ENCODE assay signal across 7 mouse cellular contexts in genomic region chr10:80142530-80142925, GRCm38 (mm10). TPM values are rescaled to one million over a fixed set of nuclear protein-coding genes. Genes with fewer than 3 reads are reported as not detected.
DNase-seq lines count a peak whose midpoint lies in the region; ATAC-seq and TF ChIP-seq lines count a peak whose summit lies in the region.

No protein-coding gene starts in this region.

- TF ChIP-seq CTCF in thymus, adult 2 months (IDR thresholded peaks at IDR 0.05; ENCODE audit: borderline replicate concordance, control insufficient read depth, extremely low read depth, insufficient read depth, low read length, poor library complexity), result no peak

- peak overlapping the region; percentile 99 for H3K4me2 ChIP-seq in forebrain, embryonic 16.5 days (ENCODE audit: low read length)
- peak overlapping the region; percentile 87 for H3K4me2 ChIP-seq in limb, embryonic 15.5 days

- H3K9ac ChIP-seq in forebrain, embryonic 16.5 days (replicated peaks; ENCODE audit: low read depth, low read length), result peak overlapping the region; percentile 93
- peak overlapping the region; percentile 80 for H3K9ac ChIP-seq in limb, embryonic 15.5 days

- H3K4me3 ChIP-seq in thymus, adult 2 months (ENCODE audit: control insufficient read depth, insufficient read depth, low read length), result peak overlapping the region; percentile 93
- H3K4me3 ChIP-seq in forebrain, embryonic 16.5 days (replicated peaks; ENCODE audit: low read length), result peak overlapping the region; percentile 90
- H3K4me3 ChIP-seq in limb, embryonic 15.5 days, result peak overlapping the region; percentile 82

- no peaks in the 10 kb centered on the region; the same call in 1 of the 2 replicates for H3K27me3 ChIP-seq in thymus, adult 2 months (ENCODE audit: control insufficient read depth, insufficient read depth, low read length)
- H3K27me3 ChIP-seq in forebrain, embryonic 16.5 days (replicated peaks; ENCODE audit: control insufficient read depth, insufficient read depth, low read length), result no peaks in the 10 kb centered on the region
- H3K27me3 ChIP-seq in limb, embryonic 15.5 days, result no peaks in the 10 kb centered on the region; the same call in 1 of the 2 replicates
- H3K27me3 ChIP-seq in splenic B cell, adult 2 months (ENCODE audit: control insufficient read depth, insufficient read depth, low read length, poor library complexity, severe bottlenecking), result no peaks in the 10 kb centered on the region

- no peaks in the 10 kb centered on the region for H3K9me3 ChIP-seq in forebrain, embryonic 16.5 days (ENCODE audit: control insufficient read depth, low read length)
- no peaks in the 10 kb centered on the region for H3K9me3 ChIP-seq in limb, embryonic 15.5 days

- H3K27ac ChIP-seq in thymus, adult 2 months (ENCODE audit: control insufficient read depth, insufficient read depth, low read length), result no peak overlapping the region
- H3K27ac ChIP-seq in forebrain, embryonic 16.5 days (ENCODE audit: low read length), result peak overlapping the region; percentile 74
- H3K27ac ChIP-seq in limb, embryonic 15.5 days, result peak overlapping the region; percentile 90

- ATAC-seq in forebrain, embryonic 16.5 days, result no peak
- no peak for ATAC-seq in limb, embryonic 15.5 days (ENCODE audit: insufficient number of reproducible peaks, low FRiP score, low TSS enrichment, low read depth)

- TF ChIP-seq POLR2A in thymus, adult 2 months (IDR thresholded peaks at IDR 0.05; ENCODE audit: control insufficient read depth, extremely low read depth, insufficient read depth, low read length, poor library complexity), result no peak

- H3K36me3 ChIP-seq in thymus, adult 2 months (ENCODE audit: control insufficient read depth, insufficient read depth, low read length), result no peaks in the 10 kb centered on the region
- H3K36me3 ChIP-seq in forebrain, embryonic 16.5 days (ENCODE audit: control insufficient read depth, insufficient read depth), result no peaks in the 10 kb centered on the region
- H3K36me3 ChIP-seq in limb, embryonic 15.5 days, result peaks cover 32% of the 10 kb centered on the region
- H3K36me3 ChIP-seq in splenic B cell, adult 2 months (ENCODE audit: control insufficient read depth, insufficient read depth, low read length, poor library complexity, severe bottlenecking), result peaks cover 3% of the 10 kb centered on the region

- H3K4me1 ChIP-seq in thymus, adult 2 months (replicated peaks; ENCODE audit: control insufficient read depth, insufficient read depth, low read length), result peaks cover 35% of the 10 kb centered on the region
- peaks cover 46% of the 10 kb centered on the region for H3K4me1 ChIP-seq in forebrain, embryonic 16.5 days (replicated peaks; ENCODE audit: control insufficient read depth, insufficient read depth, low read length)
- H3K4me1 ChIP-seq in limb, embryonic 15.5 days, result peaks cover 73% of the 10 kb centered on the region

- 1% methylated on average over 15 of the region's 15 CpGs for WGBS in thymus, adult 2 months
- under 1% methylated on average over 15 of the region's 15 CpGs for WGBS in forebrain, embryonic 16.5 days
- under 1% methylated on average over 15 of the region's 15 CpGs for WGBS in limb, embryonic 15.5 days

- no peak for DNase-seq in thymus, adult 2 months
- no peak for DNase-seq in thymus, postnatal 36 days
- peak; percentile 54 for DNase-seq in splenic B cell, adult 2 months (ENCODE audit: low read depth, low spot score)
- DNase-seq in cerebellum, postnatal 14 days, result no peak
- no peak for DNase-seq in urinary bladder, postnatal 10 days (ENCODE audit: low spot score)

RNA-seq across cellular contexts. Expression of gene Cbarp, which starts 1.9 kb away (rescaled TPM):
- polyA plus RNA-seq in thymus, adult 2 months (2012; rRNA removed), result 34.0 and 37.7 TPM in 2 replicates
- 33.0 and 44.5 TPM in 2 replicates for polyA plus RNA-seq in forebrain, embryonic 16.5 days (2015; fragmentation: Nextera tagmentation; extraction: Ambion mirVana)
- 5.9 and 6.8 TPM in 2 replicates for polyA plus RNA-seq in limb, embryonic 15.5 days (2015; fragmentation: Nextera tagmentation; extraction: Ambion mirVana)

RNA-seq across cellular contexts. Expression of gene Atp5d, which starts 4.1 kb away (rescaled TPM):
- 1,163 and 1,361 TPM in 2 replicates for polyA plus RNA-seq in thymus, adult 2 months (2012; rRNA removed)
- 404 and 433 TPM in 2 replicates for polyA plus RNA-seq in forebrain, embryonic 16.5 days (2015; fragmentation: Nextera tagmentation; extraction: Ambion mirVana)
- polyA plus RNA-seq in limb, embryonic 15.5 days (2015; fragmentation: Nextera tagmentation; extraction: Ambion mirVana), result 494 and 537 TPM in 2 replicates

RNA-seq across cellular contexts. Expression of gene Midn, which starts 5.5 kb away (rescaled TPM):
- 342 and 374 TPM in 2 replicates for polyA plus RNA-seq in thymus, adult 2 months (2012; rRNA removed)
- polyA plus RNA-seq in forebrain, embryonic 16.5 days (2015; fragmentation: Nextera tagmentation; extraction: Ambion mirVana), result 26.5 and 30.9 TPM in 2 replicates
- polyA plus RNA-seq in limb, embryonic 15.5 days (2015; fragmentation: Nextera tagmentation; extraction: Ambion mirVana), result 13.4 and 14.0 TPM in 2 replicates

RNA-seq across cellular contexts. Expression of gene Cirbp, which starts 23.3 kb away (rescaled TPM):
- polyA plus RNA-seq in thymus, adult 2 months (2012; rRNA removed), result 173 and 193 TPM in 2 replicates
- polyA plus RNA-seq in forebrain, embryonic 16.5 days (2015; fragmentation: Nextera tagmentation; extraction: Ambion mirVana), result 318 and 335 TPM in 2 replicates
- polyA plus RNA-seq in limb, embryonic 15.5 days (2015; fragmentation: Nextera tagmentation; extraction: Ambion mirVana), result 102 and 103 TPM in 2 replicates

RNA-seq across cellular contexts. Expression of gene Stk11, which starts 26.9 kb away (rescaled TPM):
- 265 and 270 TPM in 2 replicates for polyA plus RNA-seq in thymus, adult 2 months (2012; rRNA removed)
- 18.0 and 19.7 TPM in 2 replicates for polyA plus RNA-seq in forebrain, embryonic 16.5 days (2015; fragmentation: Nextera tagmentation; extraction: Ambion mirVana)
- polyA plus RNA-seq in limb, embryonic 15.5 days (2015; fragmentation: Nextera tagmentation; extraction: Ambion mirVana), result 15.2 and 16.6 TPM in 2 replicates

Comparison
In these comparisons a context has a peak if more than half of its experiments do, and no peak if none do; other contexts are left out.
1. RNA of gene Midn, which starts 5.5 kb away (polyA plus RNA-seq): 342 to 374 TPM in thymus, adult 2 months; 26.5 to 30.9 TPM in forebrain, embryonic 16.5 days and 13.4 to 14.0 TPM in limb, embryonic 15.5 days; every median in the first group is over 10 times any median in the second.
2. Peak in every context shown above with its lines, with median percentiles within 50 percentile points of each other: H3K4me3 ChIP-seq.